Mouse (Mus musculus) lung, adult 2 months (tissue): ENCODE data around the gene Elmo1.

ENCODE experiments used
- CTCF ChIP-seq: fragments of 200-500 bp; IDR thresholded peaks from 2 replicates; pipeline ENCODE4 v1.5.1; 2011; ENCODE audit warnings: mild to moderate bottlenecking, low read length, control low read depth; ENCODE audit not compliant: insufficient read depth
- POLR2A ChIP-seq: fragments of 200-500 bp; IDR thresholded peaks from 2 replicates; pipeline ENCODE4 v1.6.1; 2011; ENCODE audit warnings: low read depth, mild to moderate bottlenecking, control low read depth, low read length, borderline replicate concordance; ENCODE audit errors: extremely low read depth

GRCm38 (mm10) chr13:20200582-20200981 is 110.2 kb downstream of the Elmo1 start:
- TF ChIP-seq CTCF: no peak
- TF ChIP-seq POLR2A: no peak
